Mouse (Mus musculus) stomach, embryonic 16.5 days (tissue): Measurements from ENCODE around the gene Sema5a. TPM values are rescaled to one million over a fixed set of nuclear protein-coding genes. Genes with fewer than 3 reads are reported as not detected.

Experiments used
- ATAC-seq: fragments of 200-750 bp; cut with Nextera tagmentation; 2 replicates; pipeline ENCODE4 v1.8.0; 2017; ENCODE audit warnings: moderate number of reproducible peaks, moderate TSS enrichment; ENCODE audit not compliant: insufficient read depth, low FRiP score
- H3K27ac ChIP-seq: fragments of 300-500 bp; sonication (generic); 2 replicates; pipeline ENCODE4 v1.5.1; 2014; ENCODE audit warnings: low read length
- H3K27me3 ChIP-seq: fragments of 300-500 bp; sonication (generic); 2 replicates; pipeline ENCODE4 v1.6.1; 2014; ENCODE audit warnings: low read length, control low read depth, mixed read lengths; ENCODE audit not compliant: control insufficient read depth, insufficient read depth
- H3K36me3 ChIP-seq: fragments of 300-500 bp; sonication (generic); 2 replicates; pipeline ENCODE4 v1.6.1; 2014; ENCODE audit warnings: low read length; ENCODE audit not compliant: control insufficient read depth, insufficient read depth
- H3K4me1 ChIP-seq: fragments of 300-500 bp; sonication (generic); 2 replicates; pipeline ENCODE4 v1.6.1; 2014; ENCODE audit warnings: low read length, control low read depth, mixed read lengths; ENCODE audit not compliant: control insufficient read depth, insufficient read depth
- H3K4me2 ChIP-seq: fragments of 300-500 bp; sonication (generic); 2 replicates; pipeline ENCODE4 v1.6.1; 2014; ENCODE audit warnings: low read depth, low read length, mixed read lengths
- H3K4me3 ChIP-seq: fragments of 300-500 bp; sonication (generic); replicated peaks from 2 replicates; pipeline ENCODE4 v1.5.1; 2014; ENCODE audit warnings: mild to moderate bottlenecking, low read length
- H3K9ac ChIP-seq: fragments of 300-500 bp; sonication (generic); 2 replicates; pipeline ENCODE4 v1.6.1; 2014; ENCODE audit warnings: low read length
- H3K9me3 ChIP-seq: fragments of 300-500 bp; sonication (generic); replicated peaks from 2 replicates; pipeline ENCODE4 v1.6.1; 2016; ENCODE audit warnings: low read length, control low read depth; ENCODE audit not compliant: control insufficient read depth
- WGBS: fragments of 180-500 bp; shearing (Covaris S2); extraction: QIAGEN DNeasy Blood & Tissue Kit; methylation state at CpG from one replicate; pipeline ENCODE4 v1.1.7; 2014; 5-methylcytosine and 5-hydroxymethylcytosine counted together
- polyA plus RNA-seq: library from polyadenylated mRNA; unstranded; fragments of >200 nt; fragmentation: Nextera tagmentation; extraction: Ambion mirVana; gene quantifications from 2 replicates; pipeline ENCODE4 v1.2.1, GENCODE M21; 2015

Sema5a gene
- polyA plus RNA-seq, 1 experiment from 2014 or later = 18.4 TPM

GRCm38 (mm10) chr15:32329670-32330330 lies 85.2 kb downstream of the Sema5a start:
- no peak overlapping the region for H3K9ac ChIP-seq
- H3K4me3 ChIP-seq = no peak overlapping the region
- no peaks in the 10 kb centered on the region for H3K36me3 ChIP-seq
- ATAC-seq = no peak
- H3K4me2 ChIP-seq = no peak overlapping the region
- H3K9me3 ChIP-seq = no peaks in the 10 kb centered on the region
- H3K4me1 ChIP-seq = peaks cover 4% of the 10 kb centered on the region; the same call in 1 of the 2 replicates
- WGBS = 61% methylated on average over 10 of the region's 10 CpGs
- no peak overlapping the region for H3K27ac ChIP-seq
- no peaks in the 10 kb centered on the region for H3K27me3 ChIP-seq

GRCm38 (mm10) chr15:32330427-32330826 lies 85.8 kb downstream of the Sema5a start:
- Histone ChIP-seq H3K27ac (no peak overlapping the region), H3K9me3 (no peaks in the 10 kb centered on the region), H3K4me2 (no peak overlapping the region), H3K4me1 (peaks cover 4% of the 10 kb centered on the region; the same call in 1 of the 2 replicates), H3K4me3 (no peak overlapping the region), H3K36me3 (no peaks in the 10 kb centered on the region), H3K27me3 (no peaks in the 10 kb centered on the region), H3K9ac (no peak overlapping the region)
- 77% methylated on average over 8 of the region's 8 CpGs for WGBS
- ATAC-seq = no peak

DNA sequence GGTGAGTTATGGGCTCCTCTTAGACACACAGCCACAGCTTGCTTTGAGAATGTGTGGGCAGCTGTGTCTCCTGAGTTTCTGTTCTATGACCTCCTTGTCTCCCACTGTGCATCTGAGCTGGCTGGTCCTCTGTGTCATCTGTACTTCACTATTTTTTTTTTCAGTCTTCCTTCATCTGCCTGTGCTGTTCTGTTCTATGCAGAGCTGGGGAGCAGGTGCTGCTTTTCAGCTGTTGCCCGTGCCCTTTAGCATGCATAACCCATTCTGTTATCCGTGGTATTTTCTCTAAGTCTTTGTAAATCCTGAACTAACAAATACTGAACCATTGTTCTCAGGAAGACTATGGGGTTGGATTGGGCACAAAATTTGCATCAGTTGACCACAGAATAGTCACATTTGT lies 86.4 kb downstream of the Sema5a start:
- Histone ChIP-seq H3K4me1 (peaks cover 4% of the 10 kb centered on the region; the same call in 1 of the 2 replicates), H3K27me3 (no peaks in the 10 kb centered on the region), H3K4me2 (no peak overlapping the region), H3K9ac (no peak overlapping the region), H3K4me3 (no peak overlapping the region), H3K9me3 (no peaks in the 10 kb centered on the region), H3K36me3 (no peaks in the 10 kb centered on the region), H3K27ac (no peak overlapping the region)
- no peak for ATAC-seq
- WGBS = 68% methylated on average over 2 of the region's 2 CpGs

- Histone ChIP-seq H3K27ac (no peak overlapping the region), H3K4me3 (no peak overlapping the region), H3K36me3 (no peaks in the 10 kb centered on the region), H3K27me3 (no peaks in the 10 kb centered on the region), H3K9ac (no peak overlapping the region), H3K9me3 (no peaks in the 10 kb centered on the region), H3K4me1 (peaks cover 4% of the 10 kb centered on the region; the same call in 1 of the 2 replicates), H3K4me2 (no peak overlapping the region)
- ATAC-seq = no peak
- WGBS = 72% methylated on average over 2 of the region's 2 CpGs
Observed at GRCm38 (mm10) chr15:32333456-32333855, 88.8 kb downstream of the Sema5a start.

GRCm38 (mm10) chr15:32337810-32338209 lies 93.2 kb downstream of the Sema5a start:
- H3K9me3 ChIP-seq = no peaks in the 10 kb centered on the region

GRCm38 (mm10) chr15:32338721-32339290 lies 94.2 kb downstream of the Sema5a start:
- Histone ChIP-seq H3K4me3 (no peak overlapping the region), H3K9me3 (no peaks in the 10 kb centered on the region), H3K27ac (no peak overlapping the region), H3K4me2 (no peak overlapping the region), H3K27me3 (no peaks in the 10 kb centered on the region), H3K4me1 (no peaks in the 10 kb centered on the region), H3K36me3 (no peaks in the 10 kb centered on the region), H3K9ac (no peak overlapping the region)
- ATAC-seq = no peak
- WGBS = 54% methylated on average over 3 of the region's 3 CpGs

More at GRCm38 (mm10) chr15:32337810-32338209, 93.2 kb downstream of the Sema5a start:
- no peak overlapping the region for H3K9ac ChIP-seq
- no peaks in the 10 kb centered on the region for H3K4me1 ChIP-seq
- H3K36me3 ChIP-seq = no peaks in the 10 kb centered on the region
- H3K27me3 ChIP-seq = no peaks in the 10 kb centered on the region
- no peak overlapping the region for H3K4me2 ChIP-seq
- 89% methylated on average over 3 of the region's 3 CpGs for WGBS
- no peak overlapping the region for H3K4me3 ChIP-seq
- ATAC-seq = no peak
- H3K27ac ChIP-seq = no peak overlapping the region

DNA sequence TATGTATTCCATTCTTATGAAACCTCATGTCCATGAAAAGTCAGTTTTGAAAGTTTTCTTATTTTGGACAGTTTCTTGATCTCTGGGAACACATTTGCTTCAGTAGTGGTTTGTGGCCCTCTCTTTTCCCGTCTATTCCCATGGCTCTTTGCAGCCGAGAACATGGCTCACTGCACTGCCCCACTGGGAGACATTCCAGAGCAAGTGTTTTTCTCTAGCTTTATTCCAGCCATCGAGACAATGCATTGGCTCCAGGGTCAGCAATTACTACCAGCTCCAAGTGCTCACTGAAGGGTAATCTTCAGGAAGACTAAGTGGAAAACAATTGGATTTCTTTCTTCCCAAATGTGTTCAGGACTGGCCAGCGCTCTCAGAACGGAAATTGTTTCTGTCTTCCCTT lies 94.8 kb downstream of the Sema5a start:
- H3K36me3 ChIP-seq = no peaks in the 10 kb centered on the region
- H3K4me2 ChIP-seq = no peak overlapping the region
- H3K27ac ChIP-seq = no peak overlapping the region
- no peak overlapping the region for H3K9ac ChIP-seq
- H3K4me3 ChIP-seq = no peak overlapping the region
- no peaks in the 10 kb centered on the region for H3K27me3 ChIP-seq
- WGBS = 59% methylated on average over 5 of the region's 5 CpGs
- no peak for ATAC-seq
- no peaks in the 10 kb centered on the region for H3K9me3 ChIP-seq
- no peaks in the 10 kb centered on the region for H3K4me1 ChIP-seq

- H3K4me2 ChIP-seq = no peak overlapping the region
- no peaks in the 10 kb centered on the region for H3K4me1 ChIP-seq
- H3K9me3 ChIP-seq = no peaks in the 10 kb centered on the region
- no peak for ATAC-seq
- H3K27me3 ChIP-seq = no peaks in the 10 kb centered on the region
- no peak overlapping the region for H3K4me3 ChIP-seq
- H3K9ac ChIP-seq = no peak overlapping the region
- H3K36me3 ChIP-seq = no peaks in the 10 kb centered on the region
- 64% methylated on average over 2 of the region's 2 CpGs for WGBS
- no peak overlapping the region for H3K27ac ChIP-seq
Observed at GRCm38 (mm10) chr15:32341423-32341822, 96.8 kb downstream of the Sema5a start.

DNA sequence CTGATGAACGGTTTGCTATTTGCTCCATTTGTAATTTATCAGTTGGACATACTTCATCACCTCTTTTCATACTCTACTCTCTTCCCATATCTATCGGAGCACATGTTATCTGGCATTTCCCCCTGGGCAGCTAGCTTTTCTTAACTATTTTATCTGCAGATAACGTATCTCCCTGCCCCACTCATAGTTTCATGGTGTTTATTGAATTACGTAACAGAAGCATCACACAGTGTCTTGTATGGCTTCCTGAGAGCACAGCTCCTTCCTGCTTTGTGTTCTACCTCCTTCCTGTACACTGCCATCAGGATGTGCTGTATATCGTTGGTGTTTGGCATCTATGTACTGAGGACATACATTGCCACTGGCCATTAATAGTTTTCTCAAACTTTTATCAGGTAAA lies 98.9 kb downstream of the Sema5a start:
- WGBS = 68% methylated on average over 5 of the region's 5 CpGs
- no peaks in the 10 kb centered on the region for H3K27me3 ChIP-seq
- H3K9me3 ChIP-seq = no peaks in the 10 kb centered on the region
- no peak overlapping the region for H3K27ac ChIP-seq
- H3K9ac ChIP-seq = no peak overlapping the region
- ATAC-seq = no peak
- no peaks in the 10 kb centered on the region for H3K36me3 ChIP-seq
- no peaks in the 10 kb centered on the region for H3K4me1 ChIP-seq
- H3K4me3 ChIP-seq = no peak overlapping the region
- no peak overlapping the region for H3K4me2 ChIP-seq
